Mouse (Mus musculus) CH12.LX (cell line): ENCODE data around the gene Retreg3. TPM values are rescaled to one million over a fixed set of nuclear protein-coding genes. Genes with fewer than 3 reads are reported as not detected.

ENCODE experiments used
- DNase-seq: peaks from one replicate; pipeline ENCODE4 v3.0.0-alpha.2; 2013; ENCODE audit errors: extremely low read depth
- H3K27ac ChIP-seq: 2 replicates; pipeline ENCODE4 v1.5.1; 2012; ENCODE audit warnings: low read depth, mild to moderate bottlenecking, control low read depth, moderate library complexity; ENCODE audit not compliant: insufficient read depth
- H3K27me3 ChIP-seq: replicated peaks from 2 replicates; pipeline ENCODE3; 2012; ENCODE audit warnings: inconsistent platforms
- H3K36me3 ChIP-seq, 2 experiments: replicated peaks in 1 of 2; 2 replicates each; pipeline versions ENCODE3 to v1.6.1; 2012; ENCODE audit warnings: inconsistent platforms in 1 of 2, low read length in 1 of 2, mild to moderate bottlenecking in 1 of 2, mixed read lengths in 1 of 2, moderate library complexity in 1 of 2; ENCODE audit not compliant: control insufficient read depth in 1 of 2, insufficient read depth in 1 of 2
- H3K4me1 ChIP-seq, 2 experiments: 2 replicates each; pipeline ENCODE4 v1.6.1; 2012; ENCODE audit warnings: inconsistent platforms in 1 of 2, moderate library complexity in 1 of 2; ENCODE audit not compliant: insufficient read depth in 2 of 2, control insufficient read depth in 1 of 2
- H3K4me2 ChIP-seq: 2 replicates; pipeline ENCODE4 v1.6.1; 2012; ENCODE audit warnings: low read depth, mild to moderate bottlenecking, control low read depth; ENCODE audit not compliant: poor library complexity, insufficient read depth, severe bottlenecking
- H3K4me3 ChIP-seq, 3 experiments: fragments of 150-350 bp in 1 of 3; sonication (generic) in 1 of 3; replicated peaks in 1 of 3; 2 replicates each; pipeline versions ENCODE3 to v1.5.1; 2011 to 2012; ENCODE audit warnings: low read depth in 2 of 3, low read length in 2 of 3, mild to moderate bottlenecking in 2 of 3, moderate library complexity in 2 of 3, control low read depth in 1 of 3, improper control_type of control experiment in 1 of 3, inconsistent platforms in 1 of 3, mixed read lengths in 1 of 3; ENCODE audit not compliant: poor library complexity in 1 of 3
- H3K79me2 ChIP-seq: replicated peaks from 2 replicates; pipeline ENCODE4 v1.6.1; 2012; ENCODE audit warnings: mild to moderate bottlenecking, moderate library complexity; ENCODE audit not compliant: control insufficient read depth, poor library complexity, insufficient read depth, severe bottlenecking; ENCODE audit errors: extremely low read depth
- H3K9ac ChIP-seq: 2 replicates; pipeline ENCODE4 v1.6.1; 2012; ENCODE audit warnings: low read depth, mild to moderate bottlenecking, control low read depth, moderate library complexity; ENCODE audit not compliant: insufficient read depth
- H3K9me3 ChIP-seq: replicated peaks from 2 replicates; pipeline ENCODE3; 2012; ENCODE audit warnings: low read length, inconsistent platforms, mixed read lengths
- BHLHE40 ChIP-seq: IDR thresholded peaks from 2 replicates; pipeline ENCODE4 v1.6.1; 2011; ENCODE audit warnings: mild to moderate bottlenecking, low read depth, low read length, improper control_type of control experiment
- CHD1 ChIP-seq: IDR thresholded peaks from 2 replicates; pipeline ENCODE4 v1.6.1; 2012; ENCODE audit warnings: low read depth, low read length, improper control_type of control experiment, inconsistent platforms
- CTCF ChIP-seq, 2 experiments: IDR thresholded peaks in 1 of 2; conservative IDR thresholded peaks in 1 of 2; 2 replicates each; pipeline ENCODE4 v1.5.1; 2011 to 2012; ENCODE audit warnings: low read depth in 2 of 2, low read length in 2 of 2, improper control_type of control experiment in 1 of 2, inconsistent platforms in 1 of 2, mild to moderate bottlenecking in 1 of 2, moderate library complexity in 1 of 2
- E2F4 ChIP-seq: IDR thresholded peaks from 2 replicates; pipeline ENCODE4 v1.6.1; 2011; ENCODE audit warnings: low read depth, low read length, improper control_type of control experiment; ENCODE audit not compliant: insufficient replicate concordance
- ELF1 ChIP-seq: IDR thresholded peaks from 2 replicates; pipeline ENCODE4 v1.6.1; 2014; ENCODE audit warnings: low read depth, mild to moderate bottlenecking, inconsistent platforms, low read length, improper control_type of control experiment
- EP300 ChIP-seq: IDR thresholded peaks from 2 replicates; pipeline ENCODE4 v1.6.1; 2011; ENCODE audit warnings: low read length, improper control_type of control experiment
- ETS1 ChIP-seq: conservative IDR thresholded peaks from 2 replicates; pipeline ENCODE4 v1.6.1; 2012; ENCODE audit warnings: low read depth, mild to moderate bottlenecking, inconsistent platforms, low read length, improper control_type of control experiment, moderate library complexity
- HCFC1 ChIP-seq: IDR thresholded peaks from 2 replicates; pipeline ENCODE4 v1.6.1; 2012; ENCODE audit warnings: low read depth, mild to moderate bottlenecking, inconsistent platforms, low read length, improper control_type of control experiment
- IRF4 ChIP-seq: IDR thresholded peaks from 2 replicates; pipeline ENCODE4 v1.6.1; 2014; ENCODE audit warnings: low read depth, mild to moderate bottlenecking, inconsistent platforms, low read length, improper control_type of control experiment
- JUND ChIP-seq: conservative IDR thresholded peaks from 2 replicates; pipeline ENCODE4 v1.6.1; 2011; ENCODE audit warnings: low read depth, low read length, improper control_type of control experiment
- KAT2A ChIP-seq: IDR thresholded peaks from 2 replicates; pipeline ENCODE4 v1.6.1; 2012; ENCODE audit warnings: low read length, improper control_type of control experiment, inconsistent platforms; ENCODE audit not compliant: insufficient replicate concordance
- MAFK ChIP-seq: IDR thresholded peaks from 2 replicates; pipeline ENCODE4 v1.6.1; 2011; ENCODE audit warnings: low read length, improper control_type of control experiment; ENCODE audit not compliant: insufficient replicate concordance
- MAX ChIP-seq: IDR thresholded peaks from 2 replicates; pipeline ENCODE4 v1.6.1; 2011; ENCODE audit warnings: low read length, improper control_type of control experiment
- MAZ ChIP-seq: IDR thresholded peaks from 2 replicates; pipeline ENCODE4 v1.6.1; 2012; ENCODE audit warnings: low read depth, mild to moderate bottlenecking, inconsistent platforms, low read length, improper control_type of control experiment, moderate library complexity
- MXI1 ChIP-seq: IDR thresholded peaks from 2 replicates; pipeline ENCODE4 v1.6.1; 2011; ENCODE audit warnings: mild to moderate bottlenecking, low read depth, low read length, improper control_type of control experiment
- MYC ChIP-seq: IDR thresholded peaks from 2 replicates; pipeline ENCODE4 v1.6.1; 2011; ENCODE audit warnings: low read depth, mild to moderate bottlenecking, improper control_type of control experiment, low read length
- NELFE ChIP-seq: IDR thresholded peaks from 2 replicates; pipeline ENCODE4 v1.6.1; 2011; ENCODE audit warnings: low read depth, low read length, improper control_type of control experiment
- NRF1 ChIP-seq: IDR thresholded peaks from 2 replicates; pipeline ENCODE4 v1.6.1; 2014; ENCODE audit warnings: low read depth, mild to moderate bottlenecking, inconsistent platforms, low read length, improper control_type of control experiment, moderate library complexity
- PAX5 ChIP-seq: IDR thresholded peaks from 2 replicates; pipeline ENCODE4 v1.6.1; 2012; ENCODE audit warnings: low read length, inconsistent platforms, mixed read lengths
- POLR2AphosphoS2 ChIP-seq: IDR thresholded peaks from 2 replicates; pipeline ENCODE4 v1.6.1; 2011; ENCODE audit warnings: low read depth, low read length, improper control_type of control experiment
- SIN3A ChIP-seq: IDR thresholded peaks from 2 replicates; pipeline ENCODE4 v1.6.1; 2012; ENCODE audit warnings: low read length, improper control_type of control experiment, inconsistent platforms
- SMC3 ChIP-seq: IDR thresholded peaks from 2 replicates; pipeline ENCODE4 v1.6.1; 2011; ENCODE audit warnings: low read depth, low read length, improper control_type of control experiment
- TBP ChIP-seq: conservative IDR thresholded peaks from 2 replicates; pipeline ENCODE4 v1.6.1; 2011; ENCODE audit warnings: low read depth, low read length, improper control_type of control experiment
- TCF12 ChIP-seq: IDR thresholded peaks from 2 replicates; pipeline ENCODE4 v1.6.1; 2014; ENCODE audit warnings: low read depth, mild to moderate bottlenecking, inconsistent platforms, low read length, improper control_type of control experiment
- UBTF ChIP-seq: IDR thresholded peaks from 2 replicates; pipeline ENCODE4 v1.6.1; 2012; ENCODE audit warnings: low read depth, mild to moderate bottlenecking, inconsistent platforms, low read length, improper control_type of control experiment, moderate library complexity
- USF1 ChIP-seq: IDR thresholded peaks from 2 replicates; pipeline ENCODE4 v1.6.1; 2014; ENCODE audit warnings: low read depth, mild to moderate bottlenecking, inconsistent platforms, low read length, improper control_type of control experiment
- ZKSCAN1 ChIP-seq: IDR thresholded peaks from 2 replicates; pipeline ENCODE4 v1.6.1; 2012; ENCODE audit warnings: low read depth, inconsistent platforms, low read length, improper control_type of control experiment, borderline replicate concordance
- ZNF384 ChIP-seq: IDR thresholded peaks from 2 replicates; pipeline ENCODE4 v1.6.1; 2012; ENCODE audit warnings: low read depth, low read length, improper control_type of control experiment, inconsistent platforms
- dilution Hi-C: fragments of 300-500 bp; cut with MboI; formaldehyde crosslinking; loops from 2 replicates; pipeline ENCODE4 v1.14.3; 2020; ENCODE audit warnings: low sequenced_read_pairs; ENCODE audit not compliant: extremely low pct_unique_long_range_greater_than_20kb, extremely low pct_ligation_motif_present
- in situ Hi-C: fragments of 300-500 bp; cut with MboI; formaldehyde crosslinking; loops from 3 replicates; pipeline ENCODE4 v1.14.3; 2019; ENCODE audit warnings: low sequenced_read_pairs, low pct_ligation_motif_present, low pct_unique_long_range_greater_than_20kb, mixed read lengths
- polyA plus RNA-seq: library from polyadenylated mRNA; unstranded; fragments of >175 nt; gene quantifications from 2 replicates; pipeline ENCODE4 v1.2.1, GENCODE M21; 2012; ENCODE audit warnings: low read depth; ENCODE audit not compliant: insufficient read length
- total RNA-seq, 2 experiments: library from RNA; depleted of rRNA; stranded (reverse); fragments of 300-350 nt in 1 of 2; fragments of >200 nt in 1 of 2; gene quantifications; 2 replicates each; pipeline ENCODE4 v1.2.3; 2012 to 2014

Gene Retreg3
- total and polyA plus RNA-seq, 3 experiments: 48.2 to 55.9 (median 54.3) TPM

DNA sequence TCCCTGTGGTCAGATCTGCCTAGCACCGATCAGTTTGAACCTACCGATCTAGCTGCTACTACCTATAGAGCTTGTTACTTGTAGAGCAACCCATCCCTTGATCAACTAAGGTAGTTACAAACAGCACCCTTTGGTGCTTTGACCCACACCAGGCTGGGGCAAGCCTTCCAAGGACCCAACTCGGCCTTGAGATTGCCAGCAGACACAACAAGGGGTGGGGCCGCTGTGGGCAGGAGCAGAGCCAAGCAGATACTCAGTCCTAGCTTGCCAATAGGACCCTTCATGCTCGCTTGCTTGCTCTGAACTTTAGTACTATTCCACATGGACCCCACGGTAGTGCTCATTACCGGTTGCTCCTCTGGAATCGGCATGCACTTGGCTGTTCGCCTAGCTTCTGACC lies 41.6 kb downstream of the Retreg3 start, which contains the start of gene Hsd17b1:
Gene Hsd17b1 (plus strand): TSS at position 291 of the 400 bp plus-strand sequence.
- Histone ChIP-seq H3K9me3 (no peaks in the 10 kb centered on the region), H3K9ac (no peak within 1 kb of the TSS), H3K4me2 (no peak within 1 kb of the TSS), H3K4me1 (peaks cover 0 to 7% of the 10 kb centered on the region in 2 experiments; a peak in 2 of 4 replicates), H3K36me3 (peaks cover 8 to 25% of the 10 kb centered on the region in 2 experiments), H3K4me3 (no peak within 1 kb of the TSS), H3K27ac (no peak within 1 kb of the TSS), H3K27me3 (peaks cover 3% of the 10 kb centered on the region), H3K79me2 (0 out of 2 replicates have a peak, but pooled peaks cover 3% of the 10 kb centered on the region)
- dilution Hi-C loops (no loop called here), in situ Hi-C loops (no loop called here)
- DNase-seq: no peak
- TF ChIP-seq JUND: no peak
- no peak for TF ChIP-seq NELFE
- no peak for TF ChIP-seq E2F4
- TF ChIP-seq MXI1: no peak
- TF ChIP-seq CHD1: no peak
- no peak for TF ChIP-seq UBTF
- no peak for TF ChIP-seq SIN3A
- no peak for TF ChIP-seq POLR2AphosphoS2
- TF ChIP-seq HCFC1: no peak
- TF ChIP-seq CTCF (conservative IDR thresholded peaks at IDR 0.05 in 1 of 2, IDR thresholded peaks at IDR 0.05 in 1 of 2; ENCODE audit: low read depth in 2 of 2, low read length in 2 of 2): no peak
- TF ChIP-seq KAT2A: no peak
- TF ChIP-seq IRF4: no peak
- TF ChIP-seq MAFK: no peak
- TF ChIP-seq ZNF384: no peak
- no peak for TF ChIP-seq USF1
- no peak for TF ChIP-seq MAX

DNA sequence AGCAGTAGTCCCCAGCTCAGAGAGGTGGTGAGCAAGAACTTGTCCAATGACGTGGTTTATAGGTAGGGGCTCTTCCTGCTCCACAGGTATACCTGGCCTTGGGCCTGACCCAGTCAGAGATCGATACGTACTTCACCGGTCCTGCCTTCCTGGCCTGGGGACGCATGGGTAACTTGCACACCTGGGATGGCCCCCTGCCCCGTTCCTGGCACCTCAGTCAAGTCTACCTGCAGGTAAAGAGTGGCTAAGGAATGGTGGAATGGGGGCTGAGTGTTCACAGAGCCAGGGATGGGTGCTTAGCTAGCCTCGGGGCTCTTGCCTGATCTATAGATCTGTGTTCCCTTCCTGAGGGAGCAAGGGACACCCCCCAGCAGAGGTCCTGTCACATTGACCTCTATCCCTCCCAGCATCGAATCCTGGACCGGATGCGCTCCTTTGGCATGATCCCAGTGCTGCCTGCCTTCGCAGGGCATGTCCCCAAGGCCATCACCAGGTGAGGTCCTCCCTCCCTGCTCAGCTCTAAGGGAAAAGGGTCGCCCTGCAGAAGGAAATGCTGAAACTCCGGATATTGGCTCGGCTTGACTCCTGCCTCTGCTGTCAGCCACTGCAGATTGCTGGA lies 47.8 kb downstream of the Retreg3 start:
- in situ Hi-C loops (no loop called here), dilution Hi-C loops (no loop called here)
- Histone ChIP-seq H3K9me3 (no peaks in the 10 kb centered on the region), H3K36me3 (peaks cover 8 to 29% of the 10 kb centered on the region in 2 experiments), H3K27me3 (peaks cover 2% of the 10 kb centered on the region), H3K4me1 (peaks cover 8 to 19% of the 10 kb centered on the region in 2 experiments), H3K27ac (no peak overlapping the region), H3K79me2 (no peaks in the 10 kb centered on the region), H3K9ac (no peak overlapping the region), H3K4me3 (no peak overlapping the region), H3K4me2 (no peak overlapping the region)
- no peak for DNase-seq
- TF ChIP-seq TCF12 (no peak), CTCF (conservative IDR thresholded peaks at IDR 0.05 in 1 of 2, IDR thresholded peaks at IDR 0.05 in 1 of 2; ENCODE audit: low read depth in 2 of 2, low read length in 2 of 2) (no peak), NRF1 (no peak), ETS1 (no peak), UBTF (no peak), TBP (no peak), SMC3 (no peak), BHLHE40 (no peak), PAX5 (no peak), JUND (no peak), MAZ (no peak), USF1 (no peak), EP300 (no peak), SIN3A (no peak), ELF1 (no peak), ZKSCAN1 (no peak), HCFC1 (no peak), POLR2AphosphoS2 (no peak), ZNF384 (no peak), MYC (no peak)
